ENCODE assay signal across 8 mouse cellular contexts in the genomic region with DNA sequence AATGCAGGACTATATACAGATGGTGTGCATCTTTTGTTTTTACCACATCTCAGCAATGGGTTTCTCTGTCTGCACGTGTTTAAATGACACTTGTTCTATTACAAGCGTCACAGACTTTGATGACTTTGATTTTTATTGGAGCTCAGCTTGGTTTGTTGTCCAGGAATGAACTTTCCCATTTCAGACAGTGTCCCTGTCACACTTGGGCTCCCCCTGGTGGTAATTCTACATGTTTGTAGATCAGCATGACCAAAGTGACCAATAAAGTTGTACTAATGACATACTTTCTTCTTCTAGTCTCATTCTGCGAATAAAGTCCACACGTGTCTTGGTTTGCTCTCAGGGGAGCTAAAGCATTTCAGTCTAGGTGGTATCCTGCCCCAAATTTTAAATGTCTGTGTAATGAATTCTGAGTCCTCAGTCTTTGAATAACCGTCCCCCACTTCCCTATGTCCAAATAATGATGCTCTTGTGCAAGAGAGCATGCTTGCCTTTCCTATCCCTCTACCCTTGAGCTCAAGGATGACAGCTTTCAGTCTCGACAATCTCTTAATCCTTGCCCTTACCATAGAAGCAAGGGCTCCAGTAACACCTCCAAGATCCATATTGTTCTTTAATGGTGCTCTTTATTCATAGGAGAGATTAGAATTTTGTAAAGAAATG. TPM values are rescaled to one million over a fixed set of nuclear protein-coding genes. Genes with fewer than 3 reads are reported as not detected.
A peak's percentile ranks its signal among the peaks of the same experiment; 100 is the strongest.
DNase-seq lines count a peak whose midpoint lies in the region; ATAC-seq lines count a peak whose summit lies in the region.
"Had no signal": no experiment of that assay in that cellular context is flagged by ENCODE, and none has a peak within 500 bp of the region (broad histone marks: within the 10 kb centered on the region; RNA-seq: fewer than 3 reads in every experiment).

No protein-coding gene starts in this region.

- H3K4me1 ChIP-seq in kidney, embryonic 15.5 days, result no peaks in the 10 kb centered on the region

- ATAC-seq in kidney, embryonic 15.5 days (replicated peaks; ENCODE audit: low FRiP score), result no peak
- 0 out of 2 replicates have a peak, but pooled peaks have one; percentile 39 for ATAC-seq in neutrophil, adult 5-6 weeks (ENCODE audit: extremely low read depth, insufficient number of reproducible peaks, low FRiP score, poor library complexity, severe bottlenecking)

- 55% methylated on average over 6 of the region's 6 CpGs for WGBS in kidney, embryonic 15.5 days

- no peak overlapping the region for H3K9ac ChIP-seq in kidney, embryonic 15.5 days

- H3K27ac ChIP-seq in kidney, embryonic 15.5 days, result no peak overlapping the region
- H3K27ac ChIP-seq: macrophage had no signal

- H3K27me3 ChIP-seq in kidney, embryonic 15.5 days, result no peaks in the 10 kb centered on the region

- H3K4me3 ChIP-seq in kidney, embryonic 15.5 days (replicated peaks), result no peak overlapping the region

- peak; percentile 69 for DNase-seq in kidney, adult 9 months
- DNase-seq in ES-CJ7 (ENCODE audit: low read depth, low spot score) (peak; percentile 58), ZHBTc4 (ENCODE audit: low read depth, low spot score) (peak; percentile 72)
- peak; percentile 54 for DNase-seq in embryo, embryonic 9.5 days (ENCODE audit: extremely low spot score)
- peak; percentile 12 for DNase-seq in layer of hippocampus, adult 9-11 months

- H3K4me2 ChIP-seq in kidney, embryonic 15.5 days, result no peak overlapping the region

- H3K9me3 ChIP-seq in kidney, embryonic 15.5 days (replicated peaks), result peaks cover 7% of the 10 kb centered on the region; the same call in 1 of the 2 replicates

- H3K36me3 ChIP-seq in kidney, embryonic 15.5 days, result no peaks in the 10 kb centered on the region

RNA-seq across cellular contexts. Expression of gene Taar9, which starts 1.9 kb away (rescaled TPM):
- not detected in 2 replicates for polyA plus RNA-seq in kidney, embryonic 15.5 days (2015; fragmentation: Nextera tagmentation; extraction: Ambion mirVana)
- not detected in 2 replicates for total RNA-seq in neutrophil, adult 5-6 weeks (2017)
- polyA plus RNA-seq: macrophage had no signal

RNA-seq across cellular contexts. Expression of gene Taar8c, which starts 9.5 kb away (rescaled TPM):
- not detected in 2 replicates for polyA plus RNA-seq in kidney, embryonic 15.5 days (2015; fragmentation: Nextera tagmentation; extraction: Ambion mirVana)
- total RNA-seq in neutrophil, adult 5-6 weeks (2017), result not detected in 2 replicates
- polyA plus RNA-seq: macrophage had no signal

RNA-seq across cellular contexts. Expression of gene Taar8b, which starts 19.2 kb away (rescaled TPM):
- not detected in 2 replicates for polyA plus RNA-seq in kidney, embryonic 15.5 days (2015; fragmentation: Nextera tagmentation; extraction: Ambion mirVana)
- total RNA-seq in neutrophil, adult 5-6 weeks (2017), result not detected in 2 replicates
- polyA plus RNA-seq: macrophage had no signal

RNA-seq across cellular contexts. Expression of gene Taar8a, which starts 34.9 kb away (rescaled TPM):
- polyA plus RNA-seq in kidney, embryonic 15.5 days (2015; fragmentation: Nextera tagmentation; extraction: Ambion mirVana), result not detected in 2 replicates
- total RNA-seq in neutrophil, adult 5-6 weeks (2017), result not detected in 2 replicates
- polyA plus RNA-seq: macrophage had no signal

RNA-seq across cellular contexts. Expression of gene Stx7, which starts 37.9 kb away (rescaled TPM):
- 108 and 115 TPM in 2 replicates for polyA plus RNA-seq in kidney, embryonic 15.5 days (2015; fragmentation: Nextera tagmentation; extraction: Ambion mirVana)
- total RNA-seq in neutrophil, adult 5-6 weeks (2017), result 95.9 and 112 TPM in 2 replicates

Comparison
In these comparisons a context has a peak if more than half of its experiments do, and no peak if none do; other contexts are left out.
1. DNase-seq: peak in every context shown above with its lines; median percentile 72 in ZHBTc4; 69 in kidney, adult 9 months; 58 in ES-CJ7; 54 in embryo, embryonic 9.5 days; 12 in layer of hippocampus, adult 9-11 months.